Mouse (Mus musculus): ENCODE data around the gene Kif23.

Gene Kif23

GRCm38 (mm10) chr9:61902445-61902844 lies 44.1 kb downstream of the Kif23 start:
- no peak for DNase-seq

GRCm38 (mm10) chr9:61901574-61901973 lies 45.0 kb downstream of the Kif23 start:
- no peak for DNase-seq

GRCm38 (mm10) chr9:61899804-61900203 lies 46.8 kb downstream of the Kif23 start:
- DNase-seq: peak; percentile 83 to 93

GRCm38 (mm10) chr9:61898401-61898800 lies 48.2 kb downstream of the Kif23 start:
- peak; percentile 83 to 91 for DNase-seq

GRCm38 (mm10) chr9:61895014-61895413 lies 51.6 kb downstream of the Kif23 start:
- peak; percentile 57 to 88 for DNase-seq

- DNase-seq: no peak
Observed at GRCm38 (mm10) chr9:61889855-61890254, 56.7 kb downstream of the Kif23 start.

- DNase-seq: no peak
Observed at GRCm38 (mm10) chr9:61887661-61888379, 58.8 kb downstream of the Kif23 start.

- no peak for DNase-seq
Observed at GRCm38 (mm10) chr9:61885964-61886363, 60.6 kb downstream of the Kif23 start.

- DNase-seq: peak; percentile 37 to 46
Observed at GRCm38 (mm10) chr9:61884936-61885335, 61.6 kb downstream of the Kif23 start.

- no peak for DNase-seq
Observed at GRCm38 (mm10) chr9:61884375-61884774, 62.2 kb downstream of the Kif23 start.

- DNase-seq: no peak
Observed at GRCm38 (mm10) chr9:61882179-61882578, 64.4 kb downstream of the Kif23 start.

- DNase-seq: peak; percentile 72 to 81
Observed at GRCm38 (mm10) chr9:61878889-61879288, 67.7 kb downstream of the Kif23 start.

GRCm38 (mm10) chr9:61877373-61878112 lies 69.0 kb downstream of the Kif23 start:
- DNase-seq: peak; percentile 71 to 78

- DNase-seq: peak in 1 of 2 experiments; percentile 62
Observed at GRCm38 (mm10) chr9:61873325-61873724, 73.2 kb downstream of the Kif23 start.

GRCm38 (mm10) chr9:61872246-61872941 lies 74.2 kb downstream of the Kif23 start:
- DNase-seq: no peak

- no peak for DNase-seq
Observed at GRCm38 (mm10) chr9:61871839-61872238, 74.7 kb downstream of the Kif23 start.

GRCm38 (mm10) chr9:61867659-61868058 lies 78.9 kb downstream of the Kif23 start:
- DNase-seq: no peak

Data from kidney, postnatal 25 days (tissue).